Mouse (Mus musculus) bone marrow, adult 2 months (tissue): ENCODE results near the gene Olfr643. TPM values are rescaled to one million over a fixed set of nuclear protein-coding genes. Genes with fewer than 3 reads are reported as not detected.
"Not testable (repeated sequence)": the region's sequence is repeated elsewhere in the genome, so short reads cannot be mapped to it uniquely, and the experiment has no call there.

Experiments used
- H3K27ac ChIP-seq: fragments of 200-500 bp; 2 replicates; pipeline ENCODE4 v1.5.1; 2012; ENCODE audit warnings: low read depth, mild to moderate bottlenecking, control low read depth, inconsistent platforms, low read length; ENCODE audit not compliant: control insufficient read depth, poor library complexity, insufficient read depth
- H3K4me1 ChIP-seq: fragments of 200-500 bp; 2 replicates; pipeline ENCODE4 v1.6.1; 2011; ENCODE audit warnings: low read length; ENCODE audit not compliant: control insufficient read depth, insufficient read depth
- H3K4me3 ChIP-seq: fragments of 200-500 bp; replicated peaks from 2 replicates; pipeline ENCODE3; 2011; ENCODE audit warnings: mild to moderate bottlenecking, low read depth, low read length, control low read depth; ENCODE audit not compliant: control insufficient read depth
- CTCF ChIP-seq: fragments of 200-500 bp; IDR thresholded peaks from 2 replicates; pipeline ENCODE4 v1.5.1; 2011; ENCODE audit warnings: low read length, control low read depth; ENCODE audit not compliant: control insufficient read depth, insufficient read depth
- POLR2A ChIP-seq: fragments of 200-500 bp; IDR thresholded peaks from 2 replicates; pipeline ENCODE4 v1.6.1; 2011; ENCODE audit warnings: low read depth, mild to moderate bottlenecking, control low read depth, low read length, borderline replicate concordance; ENCODE audit not compliant: control insufficient read depth
- WGBS: fragments of 180-500 bp; shearing (Covaris S2); methylation state at CpG from one replicate; pipeline ENCODE4 v1.1.7; 2018; 5-methylcytosine and 5-hydroxymethylcytosine counted together
- polyA plus RNA-seq: library from polyadenylated mRNA; stranded (reverse); fragments of >200 nt; gene quantifications from 2 replicates; pipeline ENCODE4 v1.2.4, GENCODE M21; 2011; ENCODE audit warnings: low replicate concordance; ENCODE audit not compliant: missing spikeins, insufficient read depth, insufficient read length

The Olfr643 gene
- polyA plus RNA-seq, 1 experiment = not detected

- Histone ChIP-seq H3K4me1 (no peaks in the 10 kb centered on the region), H3K4me3 (no peak within 1 kb of the TSS), H3K27ac (no peak within 1 kb of the TSS)
- TF ChIP-seq POLR2A = no peak
- no peak for TF ChIP-seq CTCF
Observed at GRCm38 (mm10) chr7:103998446-103998845, 138.8 kb downstream of the Olfr643 start, which contains the start of gene Olfr638. Gene Olfr638, plus strand, starts transcription at chr7:103998746.

GRCm38 (mm10) chr7:103971782-103972181 is 165.4 kb downstream of the Olfr643 start:
- no peak overlapping the region for H3K4me3 ChIP-seq
- H3K27ac ChIP-seq = no peak overlapping the region
- 15% methylated on average over 1 of the region's 1 CpGs for WGBS
- no peak for TF ChIP-seq POLR2A
- TF ChIP-seq CTCF = no peak
- no peaks in the 10 kb centered on the region for H3K4me1 ChIP-seq

GRCm38 (mm10) chr7:103970852-103971251 is 166.4 kb downstream of the Olfr643 start, which contains the start of gene Olfr635:
Gene Olfr635, plus strand, starts transcription at chr7:103971152.
- Histone ChIP-seq H3K27ac (no peak within 1 kb of the TSS), H3K4me3 (no peak within 1 kb of the TSS), H3K4me1 (no peaks in the 10 kb centered on the region)
- 83% methylated on average over 1 of the region's 1 CpGs for WGBS
- no peak for TF ChIP-seq CTCF
- no peak for TF ChIP-seq POLR2A

- H3K4me1 ChIP-seq, H3K4me3 ChIP-seq, H3K27ac ChIP-seq: not testable (repeated sequence)
- WGBS = 89% methylated on average over 22 of the region's 22 CpGs
Observed at GRCm38 (mm10) chr7:103966873-103967272, 170.3 kb downstream of the Olfr643 start.

Other genes starting within 250 kb of the Olfr643 start
- gene Olfr64, start 242.9 kb downstream of the Olfr643 start, polyA plus RNA-seq = not detected in 2 replicates
- not detected in 2 replicates for gene Olfr65, start 233.9 kb downstream of the Olfr643 start, polyA plus RNA-seq
- not detected in 2 replicates for gene Olfr631, start 208.6 kb downstream of the Olfr643 start, polyA plus RNA-seq
- gene Olfr632, start 203.1 kb downstream of the Olfr643 start, polyA plus RNA-seq = not detected in 2 replicates
- 0.25 TPM in 1 of 2 replicates, not detected in the other for gene Olfr633, start 193.0 kb downstream of the Olfr643 start, polyA plus RNA-seq
- gene Olfr635, start 166.3 kb downstream of the Olfr643 start, polyA plus RNA-seq = not detected in 2 replicates
- gene Olfr638, start 138.7 kb downstream of the Olfr643 start, polyA plus RNA-seq = not detected in 2 replicates
- gene Olfr639, start 120.1 kb downstream of the Olfr643 start, polyA plus RNA-seq = not detected in 2 replicates
- gene Olfr640, start 111.8 kb downstream of the Olfr643 start, polyA plus RNA-seq = not detected in 2 replicates
- gene Olfr641, start 102.0 kb downstream of the Olfr643 start, polyA plus RNA-seq = not detected in 2 replicates
- 0.29 TPM in 1 of 2 replicates, not detected in the other for gene Olfr642, start 84.7 kb downstream of the Olfr643 start, polyA plus RNA-seq
- not detected in 2 replicates for gene 4930516K23Rik, start 76.0 kb downstream of the Olfr643 start, polyA plus RNA-seq
- gene Olfr644, start 65.5 kb downstream of the Olfr643 start, polyA plus RNA-seq = not detected in 2 replicates
- gene Olfr645, start 51.9 kb downstream of the Olfr643 start, polyA plus RNA-seq = not detected in 2 replicates
- gene Olfr646, start 32.5 kb downstream of the Olfr643 start, polyA plus RNA-seq = not detected in 2 replicates
- gene Ubqln5, start 7.6 kb downstream of the Olfr643 start, polyA plus RNA-seq = not detected in 2 replicates
- not detected in 2 replicates for gene Ubqln3, start 5.9 kb upstream of the Olfr643 start, polyA plus RNA-seq
- gene Ubqlnl, start 13.2 kb upstream of the Olfr643 start, polyA plus RNA-seq = not detected in 2 replicates
- gene Olfm5, start 27.4 kb upstream of the Olfr643 start, polyA plus RNA-seq = not detected in 2 replicates
- gene Olfr648, start 46.0 kb upstream of the Olfr643 start, polyA plus RNA-seq = not detected in 2 replicates
- gene Olfr649, start 58.6 kb upstream of the Olfr643 start, polyA plus RNA-seq = not detected in 2 replicates
- gene Trim6, start 81.4 kb upstream of the Olfr643 start, polyA plus RNA-seq = 2.4 and 6.1 TPM in 2 replicates
- 10.6 and 18.7 TPM in 2 replicates for gene Trim34a, start 107.1 kb upstream of the Olfr643 start, polyA plus RNA-seq
- gene Trim5, start 150.7 kb upstream of the Olfr643 start, polyA plus RNA-seq = 2.1 and 5.3 TPM in 2 replicates
- gene Trim12a, start 178.1 kb upstream of the Olfr643 start, polyA plus RNA-seq = 57.3 and 112 TPM in 2 replicates
- not detected in 2 replicates for gene Trim34b, start 192.1 kb upstream of the Olfr643 start, polyA plus RNA-seq
- 11.9 and 12.3 TPM in 2 replicates for gene Trim12c, start 216.0 kb upstream of the Olfr643 start, polyA plus RNA-seq
- gene Trim30b, start 232.5 kb upstream of the Olfr643 start, polyA plus RNA-seq = 12.8 and 49.8 TPM in 2 replicates